Mouse (Mus musculus) hindbrain, embryonic 14.5 days (tissue): ENCODE measurements around the gene Stard3. TPM values are rescaled to one million over a fixed set of nuclear protein-coding genes. Genes with fewer than 3 reads are reported as not detected.

Experiments used
- ATAC-seq: fragments of 200-750 bp; cut with Nextera tagmentation; 2 replicates; pipeline ENCODE4 v1.8.0; 2017; ENCODE audit warnings: moderate number of reproducible peaks, mild to moderate bottlenecking, moderate TSS enrichment, moderate library complexity; ENCODE audit not compliant: low FRiP score
- DNase-seq: peaks from one replicate; pipeline ENCODE4 v3.0.0-alpha.2; 2015; ENCODE audit warnings: low spot score
- H3K27ac ChIP-seq: fragments of 300-500 bp; sonication (generic); 2 replicates; pipeline ENCODE4 v1.5.1; 2014; ENCODE audit warnings: mild to moderate bottlenecking, moderate library complexity
- H3K27me3 ChIP-seq: fragments of 300-500 bp; sonication (generic); 2 replicates; pipeline ENCODE4 v1.6.1; 2014; ENCODE audit warnings: mild to moderate bottlenecking, low read length, mixed read lengths; ENCODE audit not compliant: control insufficient read depth, insufficient read depth
- H3K36me3 ChIP-seq: fragments of 300-500 bp; sonication (generic); replicated peaks from 2 replicates; pipeline ENCODE4 v1.6.1; 2014; ENCODE audit not compliant: control insufficient read depth, insufficient read depth
- H3K4me1 ChIP-seq: fragments of 300-500 bp; sonication (generic); replicated peaks from 2 replicates; pipeline ENCODE4 v1.6.1; 2014; ENCODE audit warnings: antibody characterized with exemption, low read length, mixed read lengths; ENCODE audit not compliant: control insufficient read depth, insufficient read depth
- H3K4me2 ChIP-seq: fragments of 300-500 bp; sonication (generic); replicated peaks from 2 replicates; pipeline ENCODE4 v1.6.1; 2014; ENCODE audit warnings: mild to moderate bottlenecking, moderate library complexity
- H3K4me3 ChIP-seq: fragments of 300-500 bp; sonication (generic); replicated peaks from 2 replicates; pipeline ENCODE4 v1.5.1; 2014; ENCODE audit warnings: mild to moderate bottlenecking, low read length
- H3K9ac ChIP-seq: fragments of 300-500 bp; sonication (generic); 2 replicates; pipeline ENCODE4 v1.6.1; 2014
- H3K9me3 ChIP-seq: fragments of 300-500 bp; sonication (generic); 2 replicates; pipeline ENCODE4 v1.6.1; 2016; ENCODE audit warnings: low read length; ENCODE audit not compliant: control insufficient read depth
- WGBS: fragments of 180-500 bp; shearing (Covaris S2); extraction: QIAGEN DNeasy Blood & Tissue Kit; methylation state at CpG from one replicate; pipeline ENCODE4 v1.1.7; 2014; 5-methylcytosine and 5-hydroxymethylcytosine counted together
- polyA plus RNA-seq: library from polyadenylated mRNA; unstranded; fragments of >200 nt; fragmentation: Nextera tagmentation; extraction: Ambion mirVana; gene quantifications from 2 replicates; pipeline ENCODE4 v1.2.1, GENCODE M21; 2014

The Stard3 gene
- polyA plus RNA-seq, 1 experiment from 2014 or later: 33.9 TPM

- DNase-seq (no peak), ATAC-seq (no peak)
- Histone ChIP-seq H3K9ac (no peak overlapping the region), H3K27ac (no peak overlapping the region), H3K36me3 (0 out of 2 replicates have a peak, but pooled peaks cover 2% of the 10 kb centered on the region), H3K27me3 (peaks cover 10% of the 10 kb centered on the region; the same call in 1 of the 2 replicates), H3K4me3 (no peak overlapping the region), H3K4me2 (no peak overlapping the region), H3K9me3 (no peaks in the 10 kb centered on the region), H3K4me1 (0 out of 2 replicates have a peak, but pooled peaks cover 4% of the 10 kb centered on the region)
- 56% methylated on average over 4 of the region's 4 CpGs for WGBS
Observed at GRCm38 (mm10) chr11:98392645-98393044, 34.5 kb downstream of the Stard3 start.

DNA sequence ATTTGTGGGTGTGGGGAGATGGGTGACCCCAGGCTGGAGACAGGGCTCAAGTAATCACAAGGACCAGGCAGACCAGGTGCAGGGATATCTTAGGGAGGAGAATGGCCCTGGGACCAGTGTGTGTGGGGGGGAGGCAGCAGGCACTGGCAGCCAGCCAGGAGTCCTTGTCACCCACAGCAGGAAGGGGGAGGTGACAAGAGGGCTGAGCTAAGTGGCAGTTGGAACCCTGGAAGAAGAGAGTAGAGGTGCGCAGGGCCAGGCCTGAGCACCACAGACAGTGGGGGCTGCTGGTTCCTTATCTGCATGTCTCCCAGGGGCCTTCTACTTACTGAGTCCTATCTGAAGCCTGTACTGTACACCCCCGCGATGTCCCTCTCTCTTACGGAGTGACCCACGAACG is 35.1 kb downstream of the Stard3 start:
- H3K4me2 ChIP-seq: no peak overlapping the region

DNA sequence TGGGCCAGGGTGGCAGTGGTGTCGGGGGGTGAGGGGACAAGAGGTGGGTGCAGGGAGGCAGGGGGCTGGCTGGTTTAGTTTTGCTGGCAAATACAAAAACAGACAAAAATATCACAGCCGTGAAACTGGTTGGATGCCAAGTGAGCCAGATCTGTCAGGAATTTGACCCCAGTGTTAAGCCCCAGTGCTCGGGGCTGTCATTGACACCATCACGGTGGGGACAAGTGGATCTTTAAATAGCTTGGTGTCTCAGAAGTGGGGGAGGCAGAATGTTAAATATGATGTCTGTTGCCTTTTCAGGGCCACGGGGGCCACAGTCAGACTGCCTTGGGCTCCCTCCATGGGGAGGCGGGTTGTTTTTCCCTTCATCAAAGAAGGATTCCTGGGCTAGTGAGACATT is 36.1 kb downstream of the Stard3 start:
- 62% methylated on average over 6 of the region's 6 CpGs for WGBS
- no peak overlapping the region for H3K27ac ChIP-seq
- no peaks in the 10 kb centered on the region for H3K9me3 ChIP-seq
- no peak overlapping the region for H3K4me2 ChIP-seq
- H3K27me3 ChIP-seq: no peaks in the 10 kb centered on the region
- 0 out of 2 replicates have a peak, but pooled peaks cover 4% of the 10 kb centered on the region for H3K36me3 ChIP-seq
- H3K4me1 ChIP-seq: 0 out of 2 replicates have a peak, but pooled peaks cover 4% of the 10 kb centered on the region
- H3K9ac ChIP-seq: no peak overlapping the region
- no peak overlapping the region for H3K4me3 ChIP-seq
- DNase-seq (no peak), ATAC-seq (no peak)

More for the DNA sequence above, 35.1 kb downstream of the Stard3 start:
- DNase-seq: no peak
- H3K9ac ChIP-seq: no peak overlapping the region
- 0 out of 2 replicates have a peak, but pooled peaks cover 4% of the 10 kb centered on the region for H3K4me1 ChIP-seq
- no peak overlapping the region for H3K4me3 ChIP-seq
- H3K9me3 ChIP-seq: no peaks in the 10 kb centered on the region
- H3K36me3 ChIP-seq: 0 out of 2 replicates have a peak, but pooled peaks cover 4% of the 10 kb centered on the region
- 75% methylated on average over 6 of the region's 6 CpGs for WGBS
- no peak for ATAC-seq
- H3K27me3 ChIP-seq: peaks cover 4% of the 10 kb centered on the region; the same call in 1 of the 2 replicates
- H3K27ac ChIP-seq: no peak overlapping the region

DNA sequence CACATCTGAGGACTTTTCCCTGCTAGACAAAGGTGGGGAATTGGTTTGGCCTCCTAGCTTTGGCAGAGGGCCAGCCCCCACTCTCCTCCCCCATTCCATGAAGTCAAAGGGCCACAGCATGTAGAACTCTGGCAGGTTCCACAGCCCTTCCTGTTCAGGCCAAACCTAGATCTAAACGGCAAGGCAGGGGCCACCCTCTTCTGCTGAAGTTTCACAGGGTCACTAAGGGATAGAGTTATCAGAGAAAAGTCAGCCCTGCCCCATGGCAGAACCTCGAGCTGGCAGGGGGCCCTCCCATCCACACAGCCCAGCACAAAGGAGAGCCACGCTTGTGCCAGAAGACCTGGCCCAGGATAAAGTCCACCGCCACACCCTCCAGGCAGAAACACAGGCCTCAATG is 36.9 kb downstream of the Stard3 start:
- H3K9ac ChIP-seq: no peak overlapping the region
- peaks cover 8% of the 10 kb centered on the region; the same call in 1 of the 2 replicates for H3K4me1 ChIP-seq
- DNase-seq: no peak
- no peak for ATAC-seq
- no peaks in the 10 kb centered on the region for H3K27me3 ChIP-seq
- no peak overlapping the region for H3K4me2 ChIP-seq
- WGBS: 51% methylated on average over 4 of the region's 4 CpGs
- 0 out of 2 replicates have a peak, but pooled peaks cover 4% of the 10 kb centered on the region for H3K36me3 ChIP-seq
- no peak overlapping the region for H3K4me3 ChIP-seq
- no peak overlapping the region for H3K27ac ChIP-seq
- no peaks in the 10 kb centered on the region for H3K9me3 ChIP-seq

DNA sequence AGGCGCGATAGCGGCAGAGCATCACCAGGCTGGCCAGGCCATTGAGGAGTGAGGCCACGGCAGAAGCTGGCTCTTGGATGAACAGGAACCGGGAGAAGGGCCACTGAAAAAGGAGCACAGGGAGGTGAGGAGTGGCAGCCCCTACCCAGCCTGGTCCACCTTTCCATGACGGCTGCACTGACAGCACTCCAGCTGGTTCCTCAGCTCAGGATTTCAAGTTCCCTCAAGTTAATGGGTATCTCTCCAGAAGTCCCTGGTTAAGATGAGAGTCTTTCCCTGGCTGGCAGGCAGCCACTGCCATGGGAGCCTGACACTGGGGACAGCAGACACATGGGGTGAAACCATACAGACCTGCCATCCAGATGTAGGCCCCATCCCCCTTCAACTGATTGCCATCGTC is 39.8 kb downstream of the Stard3 start:
- Histone ChIP-seq H3K27me3 (no peaks in the 10 kb centered on the region), H3K4me1 (peaks cover 16% of the 10 kb centered on the region), H3K9ac (no peak overlapping the region), H3K4me2 (no peak overlapping the region), H3K4me3 (no peak overlapping the region), H3K36me3 (0 out of 2 replicates have a peak, but pooled peaks cover 4% of the 10 kb centered on the region), H3K9me3 (no peaks in the 10 kb centered on the region), H3K27ac (no peak overlapping the region)
- DNase-seq: no peak
- no peak for ATAC-seq
- 86% methylated on average over 7 of the region's 7 CpGs for WGBS

DNA sequence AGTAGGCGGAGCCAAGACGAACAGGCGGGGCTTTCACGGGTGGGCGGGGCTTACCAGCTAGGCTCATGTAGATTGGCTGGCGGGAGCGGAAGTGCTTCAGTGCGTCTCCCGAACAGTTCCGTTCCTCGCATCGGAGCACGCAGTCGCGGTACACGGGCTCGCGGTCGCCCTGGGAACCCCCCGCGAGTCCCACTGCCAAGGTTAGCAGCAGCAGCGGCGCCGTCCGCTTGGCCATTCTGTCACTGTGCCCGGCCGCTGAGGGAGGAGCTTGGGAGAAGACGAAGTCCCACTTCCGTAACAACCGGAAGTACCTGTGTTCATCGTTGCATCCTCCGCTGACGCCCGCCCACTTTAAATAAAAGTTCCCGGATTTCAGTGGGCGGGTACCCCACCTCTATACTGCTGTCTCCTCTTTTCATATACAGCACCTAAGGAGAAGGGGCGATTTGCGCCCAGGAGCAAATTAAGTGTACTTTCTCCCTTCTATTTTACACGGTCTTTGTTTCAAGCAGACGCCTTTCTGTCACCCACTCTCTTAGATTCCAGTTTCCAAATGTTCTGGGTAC is 42.1 kb downstream of the Stard3 start, which contains the start of gene Pgap3:
TSS of gene Pgap3 (minus strand) at position 330 of the 566 bp plus-strand sequence.
- Histone ChIP-seq H3K36me3 (0 out of 2 replicates have a peak, but pooled peaks cover 4% of the 10 kb centered on the region), H3K9me3 (no peaks in the 10 kb centered on the region), H3K27me3 (no peaks in the 10 kb centered on the region; the same call in 1 of the 2 replicates), H3K27ac (peak within 1 kb of the TSS; percentile 94), H3K4me2 (peak within 1 kb of the TSS; percentile 83), H3K4me1 (peaks cover 12% of the 10 kb centered on the region), H3K4me3 (peak within 1 kb of the TSS; percentile 51), H3K9ac (peak within 1 kb of the TSS; percentile 68)
- ATAC-seq: peak; percentile 95
- under 1% methylated on average over 40 of the region's 40 CpGs for WGBS
- DNase-seq: peak; percentile 87

- DNase-seq: no peak
- peak overlapping the region; percentile 51 for H3K4me3 ChIP-seq
- peak overlapping the region; percentile 94 for H3K27ac ChIP-seq
- H3K9ac ChIP-seq: peak overlapping the region; percentile 68
- H3K36me3 ChIP-seq: 0 out of 2 replicates have a peak, but pooled peaks cover 4% of the 10 kb centered on the region
- H3K9me3 ChIP-seq: no peaks in the 10 kb centered on the region
- WGBS: 60% methylated on average over 3 of the region's 3 CpGs
- H3K27me3 ChIP-seq: no peaks in the 10 kb centered on the region; the same call in 1 of the 2 replicates
- peaks cover 12% of the 10 kb centered on the region for H3K4me1 ChIP-seq
- no peak for ATAC-seq
- H3K4me2 ChIP-seq: peak overlapping the region; percentile 83
Observed at GRCm38 (mm10) chr11:98400816-98401215, 42.6 kb downstream of the Stard3 start.

- DNase-seq (no peak), ATAC-seq (no peak)
- H3K9ac ChIP-seq: no peak overlapping the region
- H3K9me3 ChIP-seq: no peaks in the 10 kb centered on the region
- no peak overlapping the region for H3K4me3 ChIP-seq
- no peak overlapping the region for H3K4me2 ChIP-seq
- H3K36me3 ChIP-seq: no peaks in the 10 kb centered on the region
- no peaks in the 10 kb centered on the region for H3K4me1 ChIP-seq
- H3K27ac ChIP-seq: no peak overlapping the region
- 73% methylated on average over 6 of the region's 6 CpGs for WGBS
- H3K27me3 ChIP-seq: peaks cover 15% of the 10 kb centered on the region
Observed at GRCm38 (mm10) chr11:98406621-98407020, 48.5 kb downstream of the Stard3 start.

GRCm38 (mm10) chr11:98408872-98409271 is 50.7 kb downstream of the Stard3 start:
- Histone ChIP-seq H3K4me2 (peak overlapping the region; percentile 17), H3K27ac (peak overlapping the region; percentile 51; the same call in 1 of the 2 replicates), H3K27me3 (peaks cover 25% of the 10 kb centered on the region), H3K4me1 (peaks cover 14% of the 10 kb centered on the region; the same call in 1 of the 2 replicates), H3K9me3 (no peaks in the 10 kb centered on the region), H3K4me3 (no peak overlapping the region), H3K36me3 (no peaks in the 10 kb centered on the region), H3K9ac (0 out of 2 replicates have a peak overlapping the region, but pooled peaks have one; percentile 8)
- ATAC-seq: no peak
- no peak for DNase-seq
- 33% methylated on average over 8 of the region's 8 CpGs for WGBS
